Mouse (Mus musculus) midbrain, embryonic 11.5 days (tissue): Measurements from ENCODE around the gene Trappc4. TPM values are rescaled to one million over a fixed set of nuclear protein-coding genes. Genes with fewer than 3 reads are reported as not detected.
"Not testable (repeated sequence)": the region's sequence is repeated elsewhere in the genome, so short reads cannot be mapped to it uniquely, and the experiment has no call there.

Source experiments
- ATAC-seq: fragments of 200-750 bp; cut with Nextera tagmentation; 2 replicates; pipeline ENCODE4 v1.8.0; 2017; ENCODE audit warnings: moderate TSS enrichment, moderate library complexity; ENCODE audit not compliant: low FRiP score
- DNase-seq: peaks from one replicate; pipeline ENCODE4 v3.0.0; 2015; ENCODE audit warnings: low spot score; ENCODE audit errors: missing footprints
- H3K27ac ChIP-seq: fragments of 300-500 bp; sonication (generic); 2 replicates; pipeline ENCODE4 v1.5.1; 2014; ENCODE audit warnings: low read depth, low read length
- H3K27me3 ChIP-seq: fragments of 300-500 bp; sonication (generic); 2 replicates; pipeline ENCODE4 v1.6.1; 2014; ENCODE audit warnings: mild to moderate bottlenecking, low read length, moderate library complexity, mixed read lengths; ENCODE audit not compliant: control insufficient read depth, insufficient read depth
- H3K36me3 ChIP-seq: fragments of 300-500 bp; sonication (generic); 2 replicates; pipeline ENCODE4 v1.6.1; 2014; ENCODE audit warnings: mild to moderate bottlenecking, low read length, moderate library complexity, mixed read lengths; ENCODE audit not compliant: control insufficient read depth, insufficient read depth
- H3K4me1 ChIP-seq: fragments of 300-500 bp; sonication (generic); 2 replicates; pipeline ENCODE4 v1.6.1; 2014; ENCODE audit warnings: low read length; ENCODE audit not compliant: control insufficient read depth, insufficient read depth
- H3K4me2 ChIP-seq: fragments of 300-500 bp; sonication (generic); 2 replicates; pipeline ENCODE4 v1.6.1; 2014; ENCODE audit warnings: mild to moderate bottlenecking, moderate library complexity
- H3K4me3 ChIP-seq: fragments of 300-500 bp; sonication (generic); 2 replicates; pipeline ENCODE4 v1.5.1; 2014; ENCODE audit warnings: low read depth, low read length
- H3K9ac ChIP-seq: fragments of 300-500 bp; sonication (generic); 2 replicates; pipeline ENCODE4 v1.6.1; 2014; ENCODE audit warnings: low read length
- H3K9me3 ChIP-seq: fragments of 300-500 bp; sonication (generic); 2 replicates; pipeline ENCODE4 v1.6.1; 2016; ENCODE audit warnings: low read length; ENCODE audit not compliant: control insufficient read depth
- WGBS: fragments of 180-500 bp; shearing (Covaris S2); extraction: QIAGEN DNeasy Blood & Tissue Kit; methylation state at CpG from one replicate; pipeline ENCODE4 v1.1.7; 2014; 5-methylcytosine and 5-hydroxymethylcytosine counted together
- polyA plus RNA-seq: library from polyadenylated mRNA; unstranded; fragments of >200 nt; fragmentation: Nextera tagmentation; extraction: Ambion mirVana; gene quantifications from 2 replicates; pipeline ENCODE4 v1.2.1, GENCODE M21; 2014

Trappc4 gene
- polyA plus RNA-seq, 1 experiment from 2014 or later, result 225 TPM

DNA sequence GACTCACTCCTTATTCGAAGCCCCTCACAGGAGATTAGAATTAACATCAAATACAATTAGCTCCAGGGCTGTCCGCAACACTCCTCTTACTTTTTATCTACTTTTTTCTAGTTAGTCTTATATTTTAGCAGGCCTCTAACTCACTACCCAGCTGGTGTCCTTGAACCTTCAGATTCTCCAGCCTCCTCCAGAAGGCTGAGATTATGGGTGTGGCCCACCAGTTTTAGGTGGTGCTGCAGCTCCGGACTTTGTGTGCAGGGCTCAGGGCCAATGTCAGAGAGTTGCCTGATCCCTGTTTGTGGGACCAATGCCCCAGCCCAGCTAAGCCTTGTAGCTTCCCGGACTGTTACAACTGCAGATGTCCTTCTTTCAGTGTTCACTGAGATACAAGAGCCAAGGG lies 16.2 kb upstream of the Trappc4 start:
- 83% methylated on average over 4 of the region's 4 CpGs for WGBS
- DNase-seq, result no peak
- Histone ChIP-seq H3K4me2 (no peak overlapping the region), H3K36me3 (no peaks in the 10 kb centered on the region), H3K27me3 (no peaks in the 10 kb centered on the region), H3K9me3 (no peaks in the 10 kb centered on the region), H3K27ac (no peak overlapping the region), H3K4me3 (no peak overlapping the region), H3K4me1 (no peaks in the 10 kb centered on the region), H3K9ac (no peak overlapping the region)
- ATAC-seq, result no peak

GRCm38 (mm10) chr9:44420280-44420898 lies 13.0 kb upstream of the Trappc4 start:
- Histone ChIP-seq H3K27ac (no peak overlapping the region), H3K36me3 (no peaks in the 10 kb centered on the region), H3K9me3 (no peaks in the 10 kb centered on the region), H3K4me2 (no peak overlapping the region), H3K4me1 (peaks cover 8% of the 10 kb centered on the region), H3K9ac (no peak overlapping the region), H3K4me3 (no peak overlapping the region), H3K27me3 (no peaks in the 10 kb centered on the region)
- DNase-seq, result no peak
- no peak for ATAC-seq
- WGBS, result 81% methylated on average over 5 of the region's 5 CpGs

GRCm38 (mm10) chr9:44419730-44420129 lies 12.3 kb upstream of the Trappc4 start:
- not testable (repeated sequence) for ATAC-seq, H3K4me2 ChIP-seq, H3K9ac ChIP-seq, H3K4me3 ChIP-seq, H3K36me3 ChIP-seq, H3K27ac ChIP-seq, H3K9me3 ChIP-seq, H3K27me3 ChIP-seq, H3K4me1 ChIP-seq
- DNase-seq, result peak; percentile 35
- WGBS, result 95% methylated on average over 9 of the region's 9 CpGs

DNA sequence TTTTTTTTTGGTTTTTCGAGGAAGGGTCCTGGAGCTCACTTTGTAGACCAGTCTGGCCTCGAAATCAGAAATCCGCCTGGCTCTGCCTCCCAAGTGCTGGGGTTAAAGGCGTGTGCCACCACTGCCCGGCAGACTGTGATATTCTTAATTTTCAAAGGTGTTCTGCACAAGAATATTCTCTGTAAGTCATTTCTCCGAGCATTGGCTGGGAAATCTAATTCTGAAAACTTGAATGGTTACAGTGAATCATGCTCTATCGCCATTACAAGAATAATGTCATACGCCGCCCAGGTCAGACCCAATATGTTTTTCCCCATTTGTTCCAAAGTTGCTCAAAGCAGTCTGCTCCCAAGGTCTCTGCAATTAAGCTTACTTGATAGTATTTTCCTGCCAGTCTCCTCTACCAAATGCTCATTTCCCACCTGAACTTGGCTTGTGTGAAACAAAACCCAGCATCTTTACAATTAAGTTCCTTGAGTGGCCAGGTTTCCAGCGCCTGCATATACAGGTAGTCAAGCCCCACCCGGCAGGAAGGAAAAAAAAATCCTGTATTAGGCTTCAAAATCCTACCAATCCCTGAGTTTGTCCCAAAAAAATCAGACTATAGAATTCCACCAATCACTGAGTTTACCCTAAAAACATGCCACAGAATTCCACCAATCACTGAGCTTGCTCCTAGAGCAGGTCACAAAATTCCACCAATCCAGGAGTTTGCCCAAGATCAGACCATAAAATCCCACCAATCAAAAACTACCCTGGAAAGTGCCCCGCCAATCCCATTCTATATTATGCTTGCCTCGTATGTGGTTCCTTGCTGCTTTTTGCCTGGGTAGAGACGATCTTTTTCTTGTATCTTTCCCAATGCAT lies 11.4 kb upstream of the Trappc4 start, which contains the start of gene Ccdc84:
Gene Ccdc84, minus strand, starts transcription at position 51 of the 867 bp plus-strand sequence.
- DNase-seq, result peak; percentile 86
- Histone ChIP-seq H3K27ac (peak within 1 kb of the TSS; percentile 50), H3K27me3 (no peaks in the 10 kb centered on the region), H3K9ac (peak within 1 kb of the TSS; percentile 80), H3K36me3 (no peaks in the 10 kb centered on the region), H3K4me2 (peak within 1 kb of the TSS; percentile 67), H3K4me1 (peaks cover 8% of the 10 kb centered on the region), H3K4me3 (peak within 1 kb of the TSS; percentile 77), H3K9me3 (no peaks in the 10 kb centered on the region)
- no peak for ATAC-seq
- 79% methylated on average over 14 of the region's 14 CpGs for WGBS

DNA sequence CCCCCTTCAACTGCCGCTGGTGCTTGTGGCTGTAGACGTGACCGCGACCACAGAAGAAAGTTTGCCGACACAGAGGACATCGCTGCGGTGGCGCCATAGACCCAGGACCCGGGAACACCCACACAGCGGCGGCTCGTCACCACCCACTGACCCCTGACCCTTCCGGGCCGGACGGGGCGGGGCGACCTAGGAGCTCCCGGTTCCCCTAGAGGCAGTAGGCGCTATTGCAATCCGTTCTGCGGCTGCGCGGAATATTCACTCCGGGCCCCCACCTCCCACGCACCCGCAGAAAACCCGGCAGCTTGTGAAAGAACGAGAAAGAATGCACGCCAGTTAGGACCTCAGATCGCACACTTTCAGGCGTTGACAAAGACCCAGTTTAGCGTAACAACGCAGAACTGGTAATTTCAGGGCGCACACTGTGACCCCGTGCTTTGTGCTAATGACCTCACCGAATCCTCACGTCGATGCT lies 10.5 kb upstream of the Trappc4 start:
- peak overlapping the region; percentile 80 for H3K9ac ChIP-seq
- DNase-seq, result peak; percentile 100
- ATAC-seq, result peak; percentile 95

GRCm38 (mm10) chr9:44417156-44417891 lies 9.9 kb upstream of the Trappc4 start:
- H3K4me3 ChIP-seq, result peak overlapping the region; percentile 77
- peaks cover 3% of the 10 kb centered on the region; the same call in 1 of the 2 replicates for H3K36me3 ChIP-seq
- DNase-seq (peak; percentile 79), ATAC-seq (no peak; the same call in 1 of the 2 replicates)
- H3K27me3 ChIP-seq, result no peaks in the 10 kb centered on the region
- peaks cover 8% of the 10 kb centered on the region for H3K4me1 ChIP-seq
- no peak overlapping the region for H3K27ac ChIP-seq
- H3K9ac ChIP-seq, result peak overlapping the region; percentile 80
- 8% methylated on average over 26 of the region's 26 CpGs for WGBS
- H3K4me2 ChIP-seq, result peak overlapping the region; percentile 67
- H3K9me3 ChIP-seq, result no peaks in the 10 kb centered on the region

More for the DNA sequence above, 10.5 kb upstream of the Trappc4 start:
- under 1% methylated on average over 38 of the region's 38 CpGs for WGBS
- peak overlapping the region; percentile 50 for H3K27ac ChIP-seq
- H3K4me2 ChIP-seq, result peak overlapping the region; percentile 67
- H3K9me3 ChIP-seq, result no peaks in the 10 kb centered on the region
- H3K4me1 ChIP-seq, result peaks cover 8% of the 10 kb centered on the region
- H3K36me3 ChIP-seq, result peaks cover 3% of the 10 kb centered on the region; the same call in 1 of the 2 replicates
- peak overlapping the region; percentile 77 for H3K4me3 ChIP-seq
- H3K27me3 ChIP-seq, result no peaks in the 10 kb centered on the region

DNA sequence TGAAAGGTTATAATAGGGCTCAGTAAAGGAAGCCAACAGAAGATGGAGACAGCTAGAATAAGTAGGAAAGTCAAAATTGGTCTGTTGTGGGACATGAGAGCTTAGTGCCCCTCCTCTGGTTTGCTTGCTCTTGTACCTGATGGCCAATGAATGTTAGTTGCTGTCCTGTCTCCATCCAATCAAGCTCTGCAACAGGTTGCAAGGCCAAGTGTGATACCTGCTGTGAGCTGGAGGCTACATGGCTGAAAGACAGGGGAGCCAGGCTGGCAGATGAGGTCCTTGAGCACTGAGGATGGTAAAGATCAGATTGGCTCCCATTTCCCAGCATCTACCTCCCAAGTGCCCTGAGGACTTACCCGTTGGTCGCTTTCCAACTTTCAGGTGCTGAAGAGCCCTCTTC lies 5.4 kb upstream of the Trappc4 start:
- no peaks in the 10 kb centered on the region for H3K9me3 ChIP-seq
- H3K4me1 ChIP-seq, result peaks cover 9% of the 10 kb centered on the region
- no peak overlapping the region for H3K4me3 ChIP-seq
- peak; percentile 83 for DNase-seq
- no peak overlapping the region for H3K4me2 ChIP-seq
- no peak overlapping the region for H3K9ac ChIP-seq
- 71% methylated on average over 2 of the region's 2 CpGs for WGBS
- H3K36me3 ChIP-seq, result peaks cover 21% of the 10 kb centered on the region
- no peaks in the 10 kb centered on the region for H3K27me3 ChIP-seq
- no peak for ATAC-seq
- H3K27ac ChIP-seq, result no peak overlapping the region

DNA sequence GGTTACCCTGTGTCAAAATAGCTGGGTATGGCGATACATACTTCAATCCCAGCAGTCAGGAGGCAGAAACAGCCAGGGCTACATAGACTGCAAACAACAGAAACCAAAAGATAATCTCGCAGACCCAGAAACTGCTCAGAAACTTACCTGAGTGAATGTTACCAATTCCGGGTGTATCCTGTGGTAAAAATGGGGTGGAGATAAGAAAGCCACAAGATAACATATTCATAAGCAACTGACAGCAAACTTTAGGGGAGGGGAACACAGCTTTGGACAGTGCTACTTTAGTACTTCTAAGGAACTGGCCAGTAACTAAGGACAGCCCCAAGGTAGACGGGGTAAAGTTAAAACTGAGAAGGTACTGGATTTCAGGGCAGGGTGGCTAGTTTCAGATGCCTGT lies 4.9 kb upstream of the Trappc4 start:
- DNase-seq (peak; percentile 57), ATAC-seq (no peak)
- peaks cover 21% of the 10 kb centered on the region for H3K36me3 ChIP-seq
- H3K27ac ChIP-seq, result no peak overlapping the region
- no peak overlapping the region for H3K4me3 ChIP-seq
- no peaks in the 10 kb centered on the region for H3K9me3 ChIP-seq
- 90% methylated on average over 4 of the region's 4 CpGs for WGBS
- H3K27me3 ChIP-seq, result no peaks in the 10 kb centered on the region
- no peak overlapping the region for H3K4me2 ChIP-seq
- H3K4me1 ChIP-seq, result peaks cover 6% of the 10 kb centered on the region
- no peak overlapping the region for H3K9ac ChIP-seq
